Mouse (Mus musculus) forebrain, embryonic 12.5 days (tissue): ENCODE data around the gene Vgll4. TPM values are rescaled to one million over a fixed set of nuclear protein-coding genes. Genes with fewer than 3 reads are reported as not detected.

Experiments used
- ATAC-seq: fragments of 200-750 bp; cut with Nextera tagmentation; 2 replicates; pipeline ENCODE4 v1.8.0; 2017; ENCODE audit warnings: moderate TSS enrichment; ENCODE audit not compliant: low FRiP score
- H3K27ac ChIP-seq: fragments of 300-500 bp; sonication (generic); 2 replicates; pipeline ENCODE4 v1.5.1; 2016; ENCODE audit warnings: mild to moderate bottlenecking
- H3K27me3 ChIP-seq: fragments of 300-500 bp; sonication (generic); 2 replicates; pipeline ENCODE4 v1.6.1; 2016; ENCODE audit warnings: mild to moderate bottlenecking
- H3K36me3 ChIP-seq: fragments of 300-500 bp; sonication (generic); replicated peaks from 2 replicates; pipeline ENCODE4 v1.6.1; 2016; ENCODE audit warnings: mild to moderate bottlenecking
- H3K4me1 ChIP-seq: fragments of 300-500 bp; sonication (generic); 2 replicates; pipeline ENCODE4 v1.6.1; 2016
- H3K4me2 ChIP-seq: fragments of 300-500 bp; sonication (generic); 2 replicates; pipeline ENCODE4 v1.6.1; 2016; ENCODE audit warnings: mild to moderate bottlenecking, moderate library complexity
- H3K4me3 ChIP-seq: fragments of 300-500 bp; sonication (generic); replicated peaks from 2 replicates; pipeline ENCODE4 v1.5.1; 2016; ENCODE audit warnings: mild to moderate bottlenecking
- H3K9ac ChIP-seq: fragments of 300-500 bp; sonication (generic); 2 replicates; pipeline ENCODE4 v1.6.1; 2016; ENCODE audit warnings: mild to moderate bottlenecking
- H3K9me3 ChIP-seq: fragments of 300-500 bp; sonication (generic); 2 replicates; pipeline ENCODE4 v1.6.1; 2016
- WGBS: fragments of 180-500 bp; shearing (Covaris S2); methylation state at CpG from one replicate; pipeline ENCODE4 v1.1.7; 2016; 5-methylcytosine and 5-hydroxymethylcytosine counted together
- polyA plus RNA-seq: library from polyadenylated mRNA; unstranded; fragments of >200 nt; fragmentation: Nextera tagmentation; extraction: Ambion mirVana; gene quantifications from 2 replicates; pipeline ENCODE4 v1.2.1, GENCODE M21; 2016

Gene Vgll4
- polyA plus RNA-seq, 1 experiment from 2014 or later = 96.1 TPM

- no peak for ATAC-seq
- Histone ChIP-seq H3K4me1 (peaks cover 24% of the 10 kb centered on the region), H3K9ac (no peak overlapping the region), H3K4me3 (no peak overlapping the region), H3K27ac (no peak overlapping the region), H3K36me3 (no peaks in the 10 kb centered on the region), H3K9me3 (no peaks in the 10 kb centered on the region), H3K27me3 (peaks cover 3% of the 10 kb centered on the region; the same call in 1 of the 2 replicates), H3K4me2 (no peak overlapping the region)
- 97% methylated on average over 5 of the region's 5 CpGs for WGBS
These were observed 154.7 kb downstream of the Vgll4 start for GRCm38 (mm10) chr6:114814882-114815650.

GRCm38 (mm10) chr6:114814199-114814881, 155.5 kb downstream of the Vgll4 start:
- no peak for ATAC-seq
- 60% methylated on average over 6 of the region's 6 CpGs for WGBS
- no peak overlapping the region for H3K4me2 ChIP-seq

GRCm38 (mm10) chr6:114812779-114813178, 157.0 kb downstream of the Vgll4 start:
- H3K27ac ChIP-seq = no peak overlapping the region
- 86% methylated on average over 4 of the region's 4 CpGs for WGBS

More at GRCm38 (mm10) chr6:114814199-114814881, 155.5 kb downstream of the Vgll4 start:
- Histone ChIP-seq H3K9ac (no peak overlapping the region), H3K36me3 (no peaks in the 10 kb centered on the region), H3K9me3 (no peaks in the 10 kb centered on the region), H3K4me3 (no peak overlapping the region), H3K27me3 (peaks cover 3% of the 10 kb centered on the region; the same call in 1 of the 2 replicates), H3K4me1 (peaks cover 18% of the 10 kb centered on the region), H3K27ac (no peak overlapping the region)

DNA sequence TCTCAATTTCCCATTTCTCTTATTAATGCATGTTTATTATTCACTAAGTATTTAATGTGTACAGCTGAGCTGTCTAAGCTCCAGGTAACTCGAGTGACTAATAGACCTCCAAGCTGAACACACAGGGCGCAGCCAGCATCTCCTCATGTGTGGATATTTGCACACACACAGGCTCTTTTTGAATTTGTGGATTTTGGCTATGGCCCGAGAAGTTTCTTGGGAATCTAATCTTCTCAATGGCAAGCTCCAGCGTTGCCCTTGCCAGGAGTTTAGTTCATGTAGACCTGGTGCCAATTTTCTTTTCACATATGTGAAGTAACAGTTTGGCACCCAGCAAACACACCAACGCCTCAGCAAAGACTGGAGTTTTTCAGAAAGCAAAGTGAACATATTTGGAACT, 157.5 kb downstream of the Vgll4 start:
- H3K9ac ChIP-seq = no peak overlapping the region
- no peaks in the 10 kb centered on the region for H3K27me3 ChIP-seq
- peaks cover 7% of the 10 kb centered on the region; the same call in 1 of the 2 replicates for H3K4me1 ChIP-seq
- no peak overlapping the region for H3K27ac ChIP-seq
- ATAC-seq = no peak
- H3K36me3 ChIP-seq = no peaks in the 10 kb centered on the region
- no peaks in the 10 kb centered on the region for H3K9me3 ChIP-seq
- no peak overlapping the region for H3K4me3 ChIP-seq
- H3K4me2 ChIP-seq = no peak overlapping the region
- WGBS = 84% methylated on average over 5 of the region's 5 CpGs

More at GRCm38 (mm10) chr6:114812779-114813178, 157.0 kb downstream of the Vgll4 start:
- Histone ChIP-seq H3K36me3 (no peaks in the 10 kb centered on the region), H3K9me3 (no peaks in the 10 kb centered on the region), H3K4me1 (peaks cover 11% of the 10 kb centered on the region; the same call in 1 of the 2 replicates), H3K9ac (no peak overlapping the region), H3K27me3 (no peaks in the 10 kb centered on the region), H3K4me3 (no peak overlapping the region), H3K4me2 (no peak overlapping the region)
- no peak for ATAC-seq

Other genes with a start within 250 kb of the Vgll4 start
- 68.5 and 71.0 TPM in 2 replicates for gene Tamm41, start 67.9 kb upstream of the Vgll4 start, polyA plus RNA-seq
- 6.8 and 8.0 TPM in 2 replicates for gene Syn2, start 164.9 kb upstream of the Vgll4 start, polyA plus RNA-seq